Mouse (Mus musculus) layer of hippocampus, postnatal 10 days (tissue): ENCODE results near the gene Zfp64. TPM values are rescaled to one million over a fixed set of nuclear protein-coding genes. Genes with fewer than 3 reads are reported as not detected.

Source experiments
- DNase-seq, 2 experiments: peaks; one replicate each; pipeline ENCODE4 v3.0.0; 2021; ENCODE audit warnings: low spot score in 2 of 2
- total RNA-seq, 2 experiments: library from RNA; stranded (reverse); gene quantifications; 2 replicates each; pipeline ENCODE4 v1.2.3; 2021

Zfp64 gene
- total RNA-seq, 2 experiments from 2014 or later, result 19.3 to 19.8 TPM

GRCm38 (mm10) chr2:168902634-168903033 is 52.8 kb downstream of the Zfp64 start:
- DNase-seq, result peak in 1 of 2 experiments; percentile 38

GRCm38 (mm10) chr2:168897906-168898305 is 57.5 kb downstream of the Zfp64 start:
- no peak for DNase-seq

GRCm38 (mm10) chr2:168895531-168895930 is 59.9 kb downstream of the Zfp64 start:
- DNase-seq, result no peak

DNA sequence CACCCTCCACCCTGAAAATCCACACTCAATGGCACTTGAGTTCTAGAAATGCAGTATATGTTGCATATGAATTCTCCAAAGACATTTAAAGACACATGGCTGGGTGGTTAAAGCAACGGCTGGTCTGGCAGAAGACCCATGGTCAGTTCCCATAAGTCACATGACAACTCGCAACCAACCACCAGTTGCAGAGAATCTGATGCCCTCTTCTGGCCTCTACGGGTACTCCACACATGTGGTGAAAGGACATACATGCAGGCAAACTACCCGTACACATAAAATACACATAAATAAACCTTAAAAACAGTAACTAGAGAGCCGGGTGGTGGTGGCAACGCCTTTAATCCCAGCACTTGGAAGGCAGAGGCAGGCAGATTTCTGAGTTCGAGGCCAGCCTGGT is 60.6 kb downstream of the Zfp64 start:
- no peak for DNase-seq

- DNase-seq, result no peak
Measured at GRCm38 (mm10) chr2:168892057-168892456, 63.3 kb downstream of the Zfp64 start.

- no peak for DNase-seq
Measured at GRCm38 (mm10) chr2:168884641-168885040, 70.7 kb downstream of the Zfp64 start.

- no peak for DNase-seq
Measured at GRCm38 (mm10) chr2:168882997-168883396, 72.4 kb downstream of the Zfp64 start.

DNA sequence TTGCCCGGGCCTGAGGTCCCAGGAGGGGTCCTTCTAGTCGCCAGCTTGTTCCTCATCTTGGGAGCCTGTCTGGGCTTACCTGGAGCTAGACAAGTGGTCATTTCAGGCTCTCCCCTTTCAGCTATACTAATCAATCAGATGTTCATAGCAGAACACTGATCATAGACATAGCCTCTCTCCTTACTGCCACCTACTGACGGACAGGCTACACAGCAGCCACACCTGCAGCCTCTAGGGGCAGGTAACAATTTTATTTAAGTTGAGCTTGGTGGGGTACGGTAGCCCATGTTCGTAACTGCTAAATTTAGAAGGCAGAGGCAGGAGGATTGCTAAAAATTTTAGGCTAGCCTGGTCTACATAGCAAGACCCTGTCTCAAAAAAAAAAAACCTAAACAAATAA is 73.5 kb downstream of the Zfp64 start:
- peak; percentile 28 to 36 for DNase-seq

DNA sequence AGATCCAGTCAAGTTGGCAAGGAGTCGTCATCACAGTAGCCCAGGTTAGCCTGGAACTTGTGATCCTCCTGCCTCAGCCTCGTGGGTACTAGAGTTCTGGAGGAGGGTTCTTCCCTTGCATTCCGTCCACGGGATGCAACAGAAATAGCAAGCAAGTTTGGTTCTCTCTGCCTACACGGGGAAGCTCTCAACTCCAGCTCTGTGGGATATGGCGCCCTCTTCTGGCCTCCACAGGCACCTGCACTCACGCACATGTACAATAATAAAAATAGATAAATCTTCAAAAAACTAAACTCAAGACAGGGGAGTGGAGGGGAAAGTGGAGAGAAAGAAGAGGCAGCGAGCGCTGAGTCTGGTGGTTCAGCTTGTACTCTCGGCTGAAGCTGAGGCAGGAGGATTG is 75.8 kb downstream of the Zfp64 start:
- DNase-seq, result no peak

DNA sequence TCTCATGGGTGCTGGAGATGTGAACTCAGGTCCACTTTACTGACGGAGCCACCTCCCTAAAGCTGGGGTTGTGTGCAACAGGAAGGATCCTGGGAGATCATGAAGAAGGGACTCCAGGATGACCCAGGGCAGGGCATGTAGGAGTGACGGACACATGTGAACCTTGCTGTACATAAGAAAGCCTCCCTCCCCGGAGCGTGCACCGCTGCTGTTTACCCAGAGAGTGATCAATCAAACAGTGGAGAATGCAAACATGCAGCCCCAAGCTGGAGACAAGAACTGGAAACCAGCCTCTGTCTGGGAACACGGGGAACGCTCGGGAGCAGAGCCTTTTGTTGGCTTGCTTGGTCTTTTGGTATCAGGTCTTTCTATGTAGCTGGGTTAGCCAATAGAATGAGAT is 76.7 kb downstream of the Zfp64 start:
- DNase-seq, result no peak

DNA sequence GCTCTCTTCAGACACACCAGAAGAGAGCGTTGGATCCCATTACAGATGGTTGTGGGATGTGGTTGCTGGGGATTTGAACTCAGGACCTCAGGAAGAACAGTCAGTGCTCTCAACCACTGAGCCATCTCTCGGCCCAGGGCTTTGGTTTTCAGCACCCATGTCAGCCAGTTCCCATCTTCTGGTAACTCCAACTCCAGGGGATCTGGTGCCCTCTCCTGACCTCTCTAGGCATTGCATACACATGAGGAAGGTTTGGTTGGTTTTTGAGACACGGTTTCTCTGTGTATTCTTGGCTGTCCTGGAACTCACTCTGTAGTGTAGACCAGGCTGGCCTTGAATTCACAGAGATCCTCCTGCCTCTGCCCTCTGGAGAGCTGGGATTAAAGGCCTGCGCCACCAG is 77.2 kb downstream of the Zfp64 start:
- DNase-seq, result no peak

- DNase-seq, result no peak
Measured at GRCm38 (mm10) chr2:168876631-168877030, 78.8 kb downstream of the Zfp64 start.

GRCm38 (mm10) chr2:168874498-168874897 is 80.9 kb downstream of the Zfp64 start:
- DNase-seq, result peak; percentile 18 to 27

DNA sequence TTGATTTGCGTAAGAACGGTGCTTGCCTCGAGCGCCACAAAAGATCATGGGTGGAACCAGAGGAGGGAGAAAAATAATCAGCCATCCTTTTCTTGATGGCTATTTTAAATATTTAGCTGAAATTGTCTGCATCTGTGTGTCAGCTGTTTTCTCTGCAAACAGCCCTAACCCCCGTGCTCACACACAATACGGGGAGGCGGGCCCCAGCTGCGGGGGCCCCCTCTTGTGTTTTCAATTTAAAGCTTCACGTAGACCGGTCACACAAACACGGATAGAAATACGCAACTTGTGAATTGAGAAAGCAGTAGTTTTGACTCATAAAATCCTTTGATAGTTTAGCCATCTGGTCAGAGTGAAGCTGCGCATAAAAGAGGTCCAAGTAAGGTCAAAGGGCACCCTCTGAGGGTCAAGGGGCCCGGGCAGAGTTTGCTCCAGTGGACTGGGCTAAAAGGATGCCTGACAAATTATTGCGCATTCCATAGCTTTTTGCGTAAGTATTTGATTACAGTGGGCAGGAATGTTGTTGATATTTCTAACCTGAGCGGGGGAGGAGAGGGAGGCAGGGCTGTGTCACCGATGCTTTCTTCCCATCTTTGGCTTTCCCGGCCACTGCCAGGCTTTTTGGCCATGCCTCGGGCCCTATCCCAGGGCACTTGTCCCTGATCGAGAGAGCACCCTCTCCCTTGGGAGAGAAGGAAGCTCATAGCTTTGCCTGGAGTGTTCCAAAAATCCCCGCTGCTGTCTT is 83.4 kb downstream of the Zfp64 start:
- DNase-seq, result no peak

DNA sequence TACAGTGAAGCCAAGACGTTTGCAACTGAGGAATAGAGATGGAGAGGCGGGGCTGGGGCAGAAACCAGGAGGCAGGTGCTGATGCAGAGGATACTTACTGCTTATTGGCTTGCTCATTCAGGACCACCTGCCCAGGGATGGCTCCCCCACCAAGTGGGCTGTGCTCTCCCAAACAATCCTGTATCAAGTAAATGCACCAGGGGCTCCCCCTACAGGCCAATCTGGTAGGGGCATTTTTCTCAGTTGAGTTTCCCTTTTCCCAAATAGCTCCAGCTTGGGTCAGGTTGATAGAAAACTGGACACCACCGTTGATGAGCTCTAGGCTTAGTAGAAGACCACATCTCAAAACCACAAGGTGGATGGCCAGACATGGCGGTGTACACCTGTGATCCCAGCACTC is 84.9 kb downstream of the Zfp64 start:
- peak; percentile 31 to 49 for DNase-seq

DNA sequence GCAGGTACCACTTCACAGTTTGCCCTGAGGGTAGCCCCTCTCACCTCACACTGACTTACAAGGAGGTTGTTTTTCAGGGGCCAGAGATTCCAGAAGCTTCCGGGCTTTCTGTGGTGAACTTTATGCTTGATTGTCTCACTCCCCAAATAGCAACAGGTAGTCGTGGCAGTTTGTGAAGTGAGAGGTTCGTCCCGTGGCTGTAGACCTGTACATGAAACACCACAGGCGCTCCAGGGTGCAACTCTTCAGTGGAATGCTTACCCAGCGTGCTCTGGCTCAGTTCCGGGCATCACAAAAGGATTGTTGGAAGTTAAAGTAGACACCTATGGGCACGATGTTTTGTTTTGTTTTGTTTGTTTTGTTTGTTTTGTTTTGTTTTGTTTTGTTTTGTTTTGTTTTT is 88.4 kb downstream of the Zfp64 start:
- DNase-seq, result no peak

DNA sequence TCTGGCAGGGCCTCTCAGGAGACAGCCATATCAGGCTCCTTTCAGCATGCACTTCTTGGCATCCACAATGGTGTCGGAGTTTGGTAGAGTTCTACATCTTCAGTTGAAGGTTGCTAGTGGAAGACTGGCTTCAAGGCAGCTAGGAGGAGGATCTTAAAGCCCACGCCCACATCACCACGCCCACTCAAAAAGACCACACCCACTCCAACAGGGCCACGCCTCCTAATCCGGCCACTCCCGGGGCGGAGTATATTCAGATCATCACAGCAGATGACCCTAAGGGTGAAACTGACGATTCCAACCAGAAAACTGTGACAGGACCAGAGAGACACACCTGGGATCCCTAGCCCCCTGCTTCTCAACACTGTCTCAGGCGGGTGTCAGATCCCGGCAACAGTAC is 89.0 kb downstream of the Zfp64 start:
- DNase-seq, result no peak

DNA sequence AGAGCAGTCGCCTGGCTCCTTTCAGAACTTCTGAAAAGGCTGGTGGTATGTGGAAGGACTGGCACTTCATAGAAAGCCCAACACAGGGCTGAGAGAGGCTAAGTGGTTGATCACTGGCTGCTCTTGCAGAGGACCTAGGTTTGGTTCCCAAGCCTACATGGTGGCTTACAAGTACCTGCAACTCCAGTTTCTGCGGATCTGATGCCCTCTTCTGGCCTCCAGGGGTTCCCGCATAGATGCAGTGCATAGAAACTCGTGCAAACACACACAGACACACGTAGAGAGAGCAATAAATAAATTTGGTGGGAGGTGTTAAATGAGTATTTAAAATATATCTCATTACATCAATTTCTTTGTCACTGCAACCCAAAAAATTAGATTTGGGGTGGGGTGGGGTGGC is 90.5 kb downstream of the Zfp64 start:
- DNase-seq, result no peak

DNA sequence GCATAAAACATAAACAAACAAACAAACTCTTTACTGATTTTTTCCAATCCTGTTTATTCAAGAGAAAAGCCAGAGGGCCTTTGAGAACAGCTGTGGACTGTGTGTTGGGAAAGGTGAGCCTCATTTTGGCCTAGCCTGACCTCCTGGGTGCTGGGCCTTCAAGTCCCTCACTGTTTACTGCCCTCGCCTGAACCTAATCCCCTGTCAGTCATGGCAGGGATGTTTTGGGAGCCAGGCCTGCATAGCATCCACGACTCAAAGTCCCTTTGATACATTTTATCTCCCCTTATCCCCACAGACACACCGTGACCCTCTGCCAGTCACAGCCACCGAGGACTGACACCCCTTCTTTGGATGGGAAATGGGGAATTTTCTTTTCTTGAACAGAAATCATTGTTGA is 92.7 kb downstream of the Zfp64 start:
- DNase-seq, result no peak

GRCm38 (mm10) chr2:168860922-168861740 is 94.3 kb downstream of the Zfp64 start:
- no peak for DNase-seq

DNA sequence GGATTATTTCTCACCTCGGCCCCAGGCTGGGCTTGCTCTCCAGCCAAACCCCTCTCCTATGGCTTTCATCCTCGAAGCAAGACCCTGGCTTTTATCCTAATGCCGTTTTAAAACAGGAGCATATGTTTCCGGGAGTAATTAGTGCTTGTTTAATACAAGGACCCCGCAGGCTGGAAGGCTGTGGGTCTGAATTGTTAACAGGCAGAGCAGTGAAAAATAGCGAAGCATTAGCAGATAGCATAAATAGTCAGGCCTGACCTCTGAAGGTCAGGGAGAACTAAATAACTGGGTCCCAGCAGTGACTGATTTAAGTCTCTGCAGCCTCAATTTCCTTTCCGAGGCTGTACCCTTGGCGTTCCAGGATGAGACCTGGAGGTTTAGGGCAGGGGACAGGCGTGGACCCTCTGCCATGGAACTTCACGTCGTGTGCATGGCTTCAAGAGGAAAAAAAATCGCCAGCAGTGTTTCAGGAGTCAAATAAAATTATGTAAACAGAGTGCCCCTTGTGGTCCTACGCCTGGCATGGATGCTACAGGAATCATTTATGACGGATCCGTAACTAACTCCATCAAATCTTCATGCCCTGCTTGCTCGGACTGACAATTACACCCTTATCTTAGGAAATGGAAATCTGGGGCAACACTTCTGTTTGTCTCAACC is 95.2 kb downstream of the Zfp64 start:
- DNase-seq, result no peak

DNA sequence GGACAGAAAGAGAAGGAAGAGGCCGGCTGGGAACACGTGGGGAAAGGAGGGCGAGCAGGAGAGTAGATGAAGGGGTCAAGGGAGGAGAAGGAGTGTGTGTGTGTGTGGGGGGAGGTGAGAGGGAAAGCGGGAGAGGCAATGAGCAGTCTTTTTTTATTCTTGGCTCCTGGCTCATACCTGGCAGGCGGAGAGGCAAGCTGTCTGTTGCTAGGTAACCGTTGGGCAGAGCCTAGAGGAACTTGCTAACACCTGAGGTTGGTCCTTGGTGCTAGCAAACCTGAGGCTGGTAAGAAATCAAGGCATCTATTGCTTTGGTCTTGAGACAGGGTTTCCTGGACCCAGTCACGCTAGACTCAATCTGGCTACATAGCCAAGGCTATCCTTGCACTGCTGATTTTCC is 98.7 kb downstream of the Zfp64 start:
- DNase-seq, result no peak
